Mouse (Mus musculus): ENCODE measurements around the gene Jade1. TPM values are rescaled to one million over a fixed set of nuclear protein-coding genes. Genes with fewer than 3 reads are reported as not detected.

The Jade1 gene
- 43.6 to 50.2 TPM (median 45.9 TPM) in 4 replicates for total RNA-seq (2023)

GRCm38 (mm10) chr3:41555491-41556381 is at the start of gene Jade1:
TSS of gene Jade1 (plus strand) at chr3:41555731.

Other genes starting within 250 kb of the Jade1 start
- gene Sclt1, start 186.8 kb downstream of the Jade1 start, total RNA-seq (2023) = 25.1 to 28.6 TPM (median 27.0 TPM) in 4 replicates
- 12.8 to 16.2 TPM (median 14.6 TPM) in 4 replicates for gene D3Ertd751e, start 186.9 kb downstream of the Jade1 start, total RNA-seq (2023)